Mouse (Mus musculus) myocyte (in vitro differentiated cells): ENCODE data around the gene Styx.

ENCODE experiments used
- CEBPB ChIP-seq: IDR thresholded peaks from 2 replicates; pipeline ENCODE4 v1.6.1; 2011; ENCODE audit warnings: mild to moderate bottlenecking, moderate library complexity; ENCODE audit not compliant: poor library complexity, insufficient read depth, severe bottlenecking
- E2F4 ChIP-seq: IDR thresholded peaks from one replicate; pipeline ENCODE4 v1.6.1; 2011; ENCODE audit warnings: mild to moderate bottlenecking, control low read depth, moderate library complexity; ENCODE audit not compliant: insufficient read depth
- MAX ChIP-seq: IDR thresholded peaks from one replicate; pipeline ENCODE4 v1.6.1; 2011; ENCODE audit warnings: low read depth, mild to moderate bottlenecking, control low read depth
- MYOD1 ChIP-seq, 3 experiments: IDR thresholded peaks; one replicate each; pipeline ENCODE4 v1.6.1; 2011; ENCODE audit warnings: control low read depth in 2 of 3, low read depth in 2 of 3, mild to moderate bottlenecking in 2 of 3, moderate library complexity in 1 of 3; ENCODE audit not compliant: insufficient read length in 2 of 3, control insufficient read depth in 1 of 3
- POLR2A ChIP-seq: IDR thresholded peaks from one replicate; pipeline ENCODE4 v1.6.1; 2011; ENCODE audit warnings: low read depth, mild to moderate bottlenecking, control low read depth, moderate library complexity; ENCODE audit not compliant: insufficient read length
- POLR2AphosphoS2 ChIP-seq: IDR thresholded peaks from one replicate; pipeline ENCODE4 v1.6.1; 2011; ENCODE audit warnings: low read depth, control low read depth; ENCODE audit not compliant: insufficient read length
- USF1 ChIP-seq: IDR thresholded peaks from one replicate; pipeline ENCODE4 v1.6.1; 2011; ENCODE audit warnings: low read depth, mild to moderate bottlenecking, control low read depth, moderate library complexity

DNA sequence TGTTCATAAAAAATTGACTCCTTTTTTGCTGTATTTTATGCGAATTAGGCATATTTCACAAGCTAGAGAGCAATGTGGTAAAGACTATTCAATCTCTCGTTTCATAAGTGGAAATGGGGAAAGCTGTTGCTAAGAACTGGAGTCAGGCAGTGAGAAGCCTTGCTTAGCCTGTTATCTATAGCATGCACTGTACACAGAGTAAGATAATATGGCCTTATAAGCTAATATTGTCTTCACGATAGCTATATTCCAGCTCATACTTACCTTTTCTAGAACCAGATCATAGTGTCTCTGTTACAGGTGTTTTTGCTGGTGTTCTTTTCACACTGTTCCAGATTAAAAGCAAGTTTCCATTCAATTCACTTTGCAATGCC is 31.7 kb upstream of the Styx start:
- TF ChIP-seq POLR2A (no peak), E2F4 (no peak), MYOD1 (IDR thresholded peaks at IDR 0.05; ENCODE audit: control insufficient read depth in 1 of 3, insufficient read length in 2 of 3, low read depth in 2 of 3) (no peak), POLR2AphosphoS2 (no peak), MAX (no peak), CEBPB (no peak), USF1 (no peak)
